Comparison of ENCODE assay signal across 15 mouse cellular contexts in the genomic region with DNA sequence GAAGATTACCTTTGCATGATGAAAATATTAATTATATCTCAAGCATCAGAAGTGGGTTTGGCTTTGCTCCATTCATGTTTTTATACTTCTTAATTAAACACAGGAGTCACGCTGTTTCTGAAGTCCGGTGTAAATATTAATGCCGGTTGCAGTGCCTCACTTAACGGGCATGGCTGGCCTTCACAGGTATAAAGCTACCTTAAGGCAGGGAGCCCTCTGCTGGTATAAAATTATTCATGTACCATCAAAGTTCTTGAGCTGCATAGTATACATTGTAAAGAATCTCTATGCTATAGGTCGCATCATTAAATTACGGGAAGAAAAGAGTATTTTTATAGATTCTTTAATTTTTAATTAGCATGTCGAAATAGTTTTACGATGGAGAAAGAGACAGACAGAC.
DNase-seq lines count a peak whose midpoint lies in the region; ATAC-seq and TF ChIP-seq lines count a peak whose summit lies in the region.
"Had no signal": no experiment of that assay in that cellular context is flagged by ENCODE, and none has a peak within 500 bp of the region (broad histone marks: within the 10 kb centered on the region; RNA-seq: fewer than 3 reads in every experiment).

No protein-coding gene starts in this region.

- peak; percentile 6 to 19 for DNase-seq in cerebellum, postnatal 10 days
- no peak for DNase-seq in cerebellum, adult 11 months
- peak; percentile 11 for DNase-seq in kidney, postnatal 0 days (ENCODE audit: low spot score)
- DNase-seq in kidney, postnatal 10 days, result no peak
- DNase-seq in MEL (ENCODE audit: low read depth, low spot score), result peak; percentile 15
- DNase-seq in limb, embryonic 14.5 days (ENCODE audit: low spot score), result peak; percentile 46
- DNase-seq in right cerebral cortex, postnatal 10 days (ENCODE audit: low spot score in 2 of 2), result no peak
- no peak for DNase-seq in gastrocnemius, adult 8-10 months (ENCODE audit: low spot score in 2 of 2)
- DNase-seq: cerebellum, adult 18-20 months; kidney, adult 2 months; liver, postnatal 0 days; right cerebral cortex, adult 18-20 months; thymus, postnatal 4 days had no signal

- no peaks in the 10 kb centered on the region for H3K4me1 ChIP-seq in kidney, postnatal 0 days (replicated peaks; ENCODE audit: insufficient read depth, low read length)
- no peaks in the 10 kb centered on the region for H3K4me1 ChIP-seq in MEL (ENCODE audit: control insufficient read depth in 1 of 2, insufficient read depth in 2 of 2, low read length in 2 of 2)
- no peaks in the 10 kb centered on the region for H3K4me1 ChIP-seq in limb, embryonic 14.5 days (ENCODE audit: control insufficient read depth, insufficient read depth, low read length)
- H3K4me1 ChIP-seq: limb, embryonic 15.5 days had no signal

- no peaks in the 10 kb centered on the region for H3K36me3 ChIP-seq in kidney, postnatal 0 days (ENCODE audit: insufficient read depth, low read length)
- H3K36me3 ChIP-seq in MEL (ENCODE audit: control insufficient read depth in 1 of 2, insufficient read depth in 2 of 2, low read length in 2 of 2), result no peaks in the 10 kb centered on the region
- H3K36me3 ChIP-seq in limb, embryonic 14.5 days (ENCODE audit: control insufficient read depth, insufficient read depth, low read length), result no peaks in the 10 kb centered on the region
- H3K36me3 ChIP-seq: limb, embryonic 15.5 days had no signal

- peak; percentile 56 for TF ChIP-seq RAD21 in MEL (IDR thresholded peaks at IDR 0.05; ENCODE audit: low read depth, low read length)

- H3K27me3 ChIP-seq in kidney, postnatal 0 days (ENCODE audit: insufficient read depth, low read length), result no peaks in the 10 kb centered on the region
- no peaks in the 10 kb centered on the region for H3K27me3 ChIP-seq in MEL (ENCODE audit: control insufficient read depth in 1 of 2, insufficient read depth in 2 of 2, low read length in 2 of 2)
- no peaks in the 10 kb centered on the region for H3K27me3 ChIP-seq in limb, embryonic 14.5 days (ENCODE audit: control insufficient read depth, insufficient read depth, low read length)
- H3K27me3 ChIP-seq: CH12.LX; limb, embryonic 15.5 days had no signal

- no peak overlapping the region for H3K27ac ChIP-seq in kidney, postnatal 0 days
- no peak overlapping the region for H3K27ac ChIP-seq in MEL (ENCODE audit: control insufficient read depth, low read depth, low read length)
- no peak overlapping the region for H3K27ac ChIP-seq in limb, embryonic 14.5 days (replicated peaks; ENCODE audit: low read depth, low read length)
- H3K27ac ChIP-seq: limb, embryonic 15.5 days had no signal

- TF ChIP-seq POLR2A in MEL (IDR thresholded peaks at IDR 0.05; ENCODE audit: control insufficient read depth in 1 of 2, insufficient read depth in 1 of 2, low read depth in 1 of 2, low read length in 2 of 2, poor library complexity in 1 of 2), result no peak
- TF ChIP-seq POLR2A in limb, embryonic 14.5 days (IDR thresholded peaks at IDR 0.05; ENCODE audit: borderline replicate concordance, extremely low read depth, insufficient read depth, insufficient read length), result no peak

- H3K79me2 ChIP-seq in MEL (ENCODE audit: control insufficient read depth, insufficient read depth, low read length, poor library complexity), result no peaks in the 10 kb centered on the region

- no peaks in the 10 kb centered on the region for H3K9me3 ChIP-seq in kidney, postnatal 0 days (replicated peaks; ENCODE audit: low read length)
- no peaks in the 10 kb centered on the region for H3K9me3 ChIP-seq in MEL (replicated peaks; ENCODE audit: insufficient read depth, low read length)
- no peaks in the 10 kb centered on the region for H3K9me3 ChIP-seq in limb, embryonic 14.5 days (ENCODE audit: control insufficient read depth, low read length)
- H3K9me3 ChIP-seq: limb, embryonic 15.5 days had no signal

- H3K4me2 ChIP-seq in kidney, postnatal 0 days (ENCODE audit: low read length), result no peak overlapping the region
- H3K4me2 ChIP-seq in limb, embryonic 14.5 days (replicated peaks; ENCODE audit: low read depth, low read length, severe bottlenecking), result 0 out of 2 replicates have a peak overlapping the region, but pooled peaks have one; percentile 10
- H3K4me2 ChIP-seq: limb, embryonic 15.5 days had no signal

- no peak for TF ChIP-seq EP300 in MEL (IDR thresholded peaks at IDR 0.05; ENCODE audit: low read depth in 1 of 2, low read length in 2 of 2)

- no peak for ATAC-seq in kidney, postnatal 0 days (replicated peaks; ENCODE audit: low FRiP score, low read depth)
- ATAC-seq in limb, embryonic 14.5 days (ENCODE audit: low FRiP score, low read depth), result no peak
- ATAC-seq: liver, postnatal 0 days had no signal

- no peak overlapping the region for H3K4me3 ChIP-seq in kidney, postnatal 0 days (replicated peaks; ENCODE audit: low read depth, low read length)
- no peak overlapping the region for H3K4me3 ChIP-seq in MEL (ENCODE audit: control insufficient read depth in 1 of 2, insufficient read depth in 1 of 2, low read depth in 2 of 2, low read length in 2 of 2)
- H3K4me3 ChIP-seq in limb, embryonic 14.5 days (replicated peaks; ENCODE audit: low read length), result no peak overlapping the region
- H3K4me3 ChIP-seq: limb, embryonic 15.5 days had no signal

- no peak overlapping the region for H3K9ac ChIP-seq in kidney, postnatal 0 days (ENCODE audit: low read depth, low read length)
- no peak overlapping the region for H3K9ac ChIP-seq in MEL (ENCODE audit: control insufficient read depth, low read depth, low read length, poor library complexity, severe bottlenecking)
- no peak overlapping the region for H3K9ac ChIP-seq in limb, embryonic 14.5 days (ENCODE audit: low read depth, low read length, severe bottlenecking)
- H3K9ac ChIP-seq: limb, embryonic 15.5 days; liver, postnatal 0 days had no signal

- WGBS in kidney, postnatal 0 days, result 63% methylated on average over 8 of the region's 8 CpGs
- 39% methylated on average over 8 of the region's 8 CpGs for WGBS in limb, embryonic 14.5 days

- peak; percentile 48 for TF ChIP-seq CTCF in kidney, postnatal 0 days (IDR thresholded peaks at IDR 0.05; ENCODE audit: low read depth)
- TF ChIP-seq CTCF in MEL (IDR thresholded peaks at IDR 0.05 in 2 of 3, conservative IDR thresholded peaks at IDR 0.05 in 1 of 3; ENCODE audit: control insufficient read depth in 1 of 3, insufficient read depth in 1 of 3, low read depth in 2 of 3, low read length in 3 of 3, poor library complexity in 1 of 3, severe bottlenecking in 1 of 3), result peak in 2 of 3 experiments; percentile 8 to 46; a peak in 3 of 6 replicates

TF ChIP-seq in MEL, 35 proteins besides CTCF, POLR2A, EP300 and RAD21:
- TF ChIP-seq BHLHE40 (IDR thresholded peaks at IDR 0.05; ENCODE audit: borderline replicate concordance, low read depth, low read length) (no peak), ZC3H11A (IDR thresholded peaks at IDR 0.05; ENCODE audit: low read depth, low read length) (peak; percentile 47), SMC3 (IDR thresholded peaks at IDR 0.05; ENCODE audit: low read depth, low read length) (peak; percentile 63)

Comparison
In these comparisons a context has a peak if more than half of its experiments do, and no peak if none do; other contexts are left out.
1. DNase-seq: peak in cerebellum, postnatal 10 days (2 of 2), kidney, postnatal 0 days (single experiment), MEL (single experiment) and limb, embryonic 14.5 days (single experiment); none in cerebellum, adult 11 months (single experiment), kidney, postnatal 10 days (single experiment), right cerebral cortex, postnatal 10 days (0 of 2) and gastrocnemius, adult 8-10 months (0 of 2).